Mouse (Mus musculus) kidney, adult 8-10 months (tissue): ENCODE measurements around the gene Ss18l2.

Experiments
- DNase-seq, 2 experiments: peaks; one replicate each; pipeline ENCODE4 v3.0.0; 2022

Ss18l2 gene

GRCm38 (mm10) chr9:121709898-121710583 lies at the start of gene Ss18l2:
Gene Ss18l2, plus strand, starts transcription at chr9:121710329.
- DNase-seq, result peak; percentile 99 to 100

- no peak for DNase-seq
Measured at GRCm38 (mm10) chr9:121663467-121663866, 46.7 kb upstream of the Ss18l2 start.

DNA sequence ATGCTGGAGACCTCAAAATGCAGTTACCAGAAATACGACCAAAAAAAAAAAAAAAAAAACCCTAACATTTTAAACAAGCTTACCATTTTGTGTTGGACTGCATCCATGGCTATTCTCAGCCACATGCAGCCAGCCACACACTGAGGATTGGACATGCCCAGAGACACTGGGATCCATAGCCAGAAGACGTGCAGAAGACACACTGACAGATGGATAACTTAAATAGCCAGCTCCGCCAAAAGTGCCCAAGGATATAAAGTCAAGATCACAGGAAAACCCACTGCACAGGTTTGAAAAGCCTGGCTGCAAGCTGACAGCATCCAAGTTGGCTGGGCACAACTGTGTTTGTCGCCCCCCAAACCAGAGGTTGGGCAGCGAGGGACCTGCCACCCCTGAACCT lies 46.0 kb upstream of the Ss18l2 start:
- DNase-seq, result no peak

DNA sequence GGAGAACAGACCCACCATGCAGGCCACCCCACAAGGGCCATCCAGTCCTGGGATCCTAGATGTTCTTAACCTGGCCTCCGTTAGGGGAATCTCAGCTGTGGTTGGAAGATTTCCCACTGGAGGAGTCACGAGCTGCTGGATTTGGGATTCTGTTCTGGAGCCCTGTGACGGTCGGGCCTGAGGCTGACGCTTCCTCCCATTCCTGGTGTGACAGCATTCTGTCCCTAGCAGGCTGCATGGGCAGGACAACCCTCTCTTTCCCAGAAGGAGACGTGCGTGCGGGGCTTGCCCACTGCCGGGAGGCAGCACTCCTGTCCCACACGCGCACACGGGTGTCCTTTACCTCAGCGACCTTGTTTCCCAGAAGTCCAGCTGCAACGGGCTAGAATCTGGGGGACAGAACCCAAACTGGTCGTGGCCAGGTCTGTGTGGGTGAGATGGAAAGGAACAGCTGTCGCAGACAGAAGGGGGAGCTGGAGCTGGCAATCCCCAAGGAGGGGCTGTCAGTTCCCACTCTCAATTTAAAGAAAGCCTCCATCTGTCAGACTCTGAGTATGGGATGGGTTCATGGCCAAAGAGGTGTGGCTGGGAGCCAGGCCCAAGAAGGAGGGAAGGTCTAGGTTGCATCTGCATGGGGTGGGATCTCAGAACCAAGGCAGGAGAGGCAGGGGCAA lies 43.0 kb upstream of the Ss18l2 start:
- DNase-seq, result no peak

DNA sequence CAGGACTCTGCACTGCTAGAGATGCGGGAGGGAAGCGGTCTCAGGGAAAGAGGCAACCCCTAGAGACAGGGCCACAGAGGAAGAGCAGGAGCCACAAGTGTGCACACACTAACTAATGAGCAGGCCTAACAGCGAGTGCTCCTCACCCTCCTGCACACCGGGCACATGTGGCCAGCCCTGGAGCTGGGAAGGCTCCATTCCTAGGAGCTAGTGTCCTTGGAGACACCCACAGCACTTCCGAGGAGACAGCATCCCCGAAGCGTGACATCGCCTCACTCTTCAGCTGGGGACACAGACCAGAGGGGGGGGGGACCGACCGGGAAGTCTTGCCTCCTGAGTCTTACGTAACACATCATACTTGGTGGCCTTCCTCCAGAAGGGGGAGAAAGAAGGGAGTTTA lies 42.3 kb upstream of the Ss18l2 start:
- no peak for DNase-seq

DNA sequence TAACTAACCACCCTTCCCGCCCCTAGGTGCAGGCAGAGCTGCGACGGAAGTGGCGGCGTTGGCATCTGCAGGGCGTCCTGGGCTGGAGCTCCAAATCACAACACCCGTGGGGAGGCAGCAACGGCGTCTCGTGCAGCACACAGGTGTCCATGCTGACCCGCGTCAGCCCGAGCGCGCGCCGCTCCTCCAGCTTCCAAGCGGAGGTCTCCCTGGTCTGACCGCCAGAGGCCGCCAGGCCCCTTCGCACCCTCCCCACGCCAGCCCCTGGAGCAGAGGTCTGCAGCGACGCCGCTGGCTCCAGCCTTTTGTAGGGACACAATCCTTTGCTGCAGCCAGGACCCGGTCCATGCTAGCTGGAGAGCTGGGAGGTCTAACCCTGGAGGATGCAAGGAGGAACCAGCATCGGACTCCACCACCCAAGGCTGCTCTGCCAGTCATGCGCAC lies 40.8 kb upstream of the Ss18l2 start:
- DNase-seq, result peak; percentile 15 to 39

GRCm38 (mm10) chr9:121671300-121671699 lies 38.8 kb upstream of the Ss18l2 start:
- DNase-seq, result peak; percentile 38 to 42

- DNase-seq, result peak; percentile 17 to 24
Measured at GRCm38 (mm10) chr9:121672311-121672710, 37.8 kb upstream of the Ss18l2 start.

DNA sequence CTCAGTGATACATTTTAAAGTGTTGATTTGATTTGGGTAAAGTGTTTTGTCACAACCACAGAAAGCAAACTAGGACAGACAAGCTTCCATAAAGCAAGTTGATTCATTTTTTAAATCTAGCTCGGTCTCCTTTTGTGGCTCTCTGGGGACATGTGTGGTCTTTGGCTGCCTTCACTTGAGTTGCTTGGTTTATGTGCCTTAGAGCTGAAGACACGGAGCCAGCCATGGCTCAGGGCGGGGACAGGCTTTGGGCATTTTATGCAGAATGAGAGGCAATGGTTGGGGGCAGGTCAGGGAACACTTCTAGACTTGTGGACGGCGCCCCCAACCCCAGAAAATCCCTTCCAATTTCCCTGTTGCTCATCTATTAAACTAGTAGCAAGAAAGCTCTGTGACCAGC lies 36.4 kb upstream of the Ss18l2 start:
- no peak for DNase-seq

GRCm38 (mm10) chr9:121675011-121675410 lies 35.1 kb upstream of the Ss18l2 start:
- DNase-seq, result peak; percentile 17 to 23

DNA sequence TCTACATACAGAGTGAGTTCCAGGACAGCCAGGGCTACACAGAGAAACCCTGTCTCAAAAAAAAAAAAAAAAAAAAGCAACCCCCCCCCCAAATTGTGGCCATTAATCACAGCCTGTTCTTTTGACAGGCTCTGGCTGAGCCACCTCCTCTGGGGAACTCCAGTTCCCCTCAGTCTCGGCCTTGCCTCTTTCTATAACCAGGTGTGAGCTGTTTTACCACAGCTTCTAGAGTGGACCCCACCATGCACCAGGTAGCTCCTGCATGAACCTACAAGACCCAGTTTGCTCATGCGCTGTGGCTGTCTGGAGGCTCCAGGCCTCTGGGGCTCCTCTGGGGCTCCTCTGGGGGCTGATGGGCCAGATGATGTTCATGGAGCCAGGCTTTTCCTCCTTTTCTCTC lies 34.6 kb upstream of the Ss18l2 start:
- DNase-seq, result no peak

DNA sequence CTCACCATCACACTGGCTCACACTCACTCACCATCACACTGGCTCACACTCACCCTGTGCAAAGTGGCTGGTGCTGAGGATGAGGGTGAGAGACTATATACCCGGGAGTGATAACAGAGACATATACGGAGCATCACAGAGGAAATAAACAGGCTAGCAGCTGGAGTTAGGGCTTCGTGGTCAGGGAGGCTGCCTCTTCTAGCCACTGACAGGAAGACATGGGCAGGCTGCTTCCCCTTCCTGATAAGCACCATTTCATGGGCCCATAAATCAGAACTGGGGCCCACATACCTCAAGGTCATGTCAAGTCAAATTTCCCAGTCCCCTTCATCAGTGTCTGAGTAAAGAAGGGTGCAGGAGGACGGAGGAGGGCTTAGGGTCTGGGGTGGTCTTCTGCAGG lies 33.1 kb upstream of the Ss18l2 start:
- no peak for DNase-seq

GRCm38 (mm10) chr9:121677476-121677875 lies 32.7 kb upstream of the Ss18l2 start:
- no peak for DNase-seq

DNA sequence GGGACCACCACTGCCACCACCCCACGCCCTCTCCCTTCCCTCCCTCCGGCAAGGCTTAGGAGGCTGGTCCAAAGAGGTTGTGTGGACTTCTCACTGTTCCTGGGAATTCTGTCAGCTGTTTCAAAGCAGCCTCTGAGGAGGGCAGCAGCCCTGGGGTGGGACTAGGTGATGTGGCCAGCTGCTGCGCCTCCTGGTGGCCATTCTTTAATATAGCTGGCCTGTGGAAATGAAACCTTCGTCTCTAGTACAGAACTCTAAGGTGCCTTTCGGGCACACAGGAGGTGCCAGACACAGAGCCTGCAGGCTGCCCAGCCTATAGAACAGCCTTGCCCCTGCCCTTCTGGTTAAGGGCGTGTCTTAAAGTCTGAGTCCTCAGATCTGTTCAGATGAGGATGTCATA lies 30.6 kb upstream of the Ss18l2 start:
- DNase-seq, result no peak

DNA sequence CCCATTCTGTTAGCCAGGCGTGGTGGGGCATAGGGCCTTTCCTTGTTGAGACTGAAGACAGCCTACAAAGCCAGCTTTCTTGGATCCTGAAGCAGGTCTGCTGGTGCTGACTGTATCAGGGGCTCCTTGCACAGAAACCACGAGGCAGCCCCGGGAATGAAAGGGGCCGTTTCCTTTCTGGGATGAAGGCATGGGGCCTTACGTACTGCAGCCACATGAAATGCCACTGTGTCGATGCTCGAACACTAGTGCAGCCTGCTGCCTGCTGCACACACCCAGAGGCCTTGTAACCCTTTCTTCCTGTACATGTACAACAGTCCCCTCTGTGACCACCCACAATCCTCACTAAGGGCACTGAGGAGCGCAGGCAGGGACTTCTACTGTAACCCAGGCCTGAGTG lies 28.9 kb upstream of the Ss18l2 start:
- no peak for DNase-seq

GRCm38 (mm10) chr9:121682037-121682680 lies 28.0 kb upstream of the Ss18l2 start:
- no peak for DNase-seq

- no peak for DNase-seq
Measured at GRCm38 (mm10) chr9:121684702-121685101, 25.4 kb upstream of the Ss18l2 start.

DNA sequence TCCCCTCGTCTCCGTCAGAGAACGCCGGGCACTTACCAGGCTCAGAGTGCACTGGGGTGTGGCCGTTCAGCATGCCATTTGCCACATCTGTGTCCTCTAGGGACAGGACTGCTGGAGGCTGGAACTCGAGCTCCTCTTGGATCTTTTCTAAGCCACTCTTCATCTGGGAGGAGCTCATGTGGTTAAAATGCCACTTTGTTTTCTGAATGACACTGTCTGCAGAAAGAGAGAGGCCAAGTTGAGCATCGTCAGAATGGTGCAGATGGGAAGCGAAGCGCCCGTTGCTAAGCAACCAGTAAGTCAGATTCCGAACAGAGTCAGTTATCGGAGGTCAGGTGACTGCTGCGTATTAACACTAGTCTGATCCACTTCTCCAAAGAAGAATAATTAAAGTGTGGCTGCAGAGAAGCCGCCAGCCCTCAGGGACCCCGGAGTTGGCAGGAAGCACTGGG lies 19.9 kb upstream of the Ss18l2 start:
- no peak for DNase-seq

GRCm38 (mm10) chr9:121690734-121691133 lies 19.4 kb upstream of the Ss18l2 start:
- no peak for DNase-seq

- no peak for DNase-seq
Measured at GRCm38 (mm10) chr9:121694736-121695135, 15.4 kb upstream of the Ss18l2 start.

GRCm38 (mm10) chr9:121696626-121697025 lies 13.5 kb upstream of the Ss18l2 start:
- no peak for DNase-seq

GRCm38 (mm10) chr9:121697150-121698049 lies 12.7 kb upstream of the Ss18l2 start:
- DNase-seq, result peak in 1 of 2 experiments; percentile 78

- DNase-seq, result no peak
Measured at GRCm38 (mm10) chr9:121704261-121704645, 5.9 kb upstream of the Ss18l2 start.
